Mouse (Mus musculus) liver, embryonic 14.5 days (tissue): ENCODE results near the gene Mcf2l.

Source experiments
- CTCF ChIP-seq: IDR thresholded peaks from 2 replicates; pipeline ENCODE4 v1.5.1; 2016; ENCODE audit warnings: antibody characterized with exemption, low read depth, control low read depth
- EP300 ChIP-seq: IDR thresholded peaks from 2 replicates; pipeline ENCODE4 v1.6.1; 2016; ENCODE audit warnings: antibody characterized with exemption, low read depth

GRCm38 (mm10) chr8:12940549-12940948 lies 66.9 kb downstream of the Mcf2l start:
- TF ChIP-seq CTCF (no peak), EP300 (no peak)
